Mouse (Mus musculus) embryonic facial prominence, embryonic 10.5 days (tissue): ENCODE data around the gene Hoxc6. TPM values are rescaled to one million over a fixed set of nuclear protein-coding genes. Genes with fewer than 3 reads are reported as not detected.

Experiments used
- DNase-seq: peaks from one replicate; pipeline ENCODE4 v3.0.0-alpha.2; 2017; ENCODE audit warnings: low spot score
- H3K27ac ChIP-seq: fragments of 300-500 bp; sonication (generic); replicated peaks from 2 replicates; pipeline ENCODE4 v1.5.1; 2016; ENCODE audit warnings: mild to moderate bottlenecking
- H3K27me3 ChIP-seq: fragments of 300-500 bp; sonication (generic); replicated peaks from 2 replicates; pipeline ENCODE4 v1.6.1; 2016; ENCODE audit warnings: low read depth, mild to moderate bottlenecking; ENCODE audit not compliant: poor library complexity, severe bottlenecking
- H3K36me3 ChIP-seq: fragments of 300-500 bp; sonication (generic); replicated peaks from 2 replicates; pipeline ENCODE4 v1.6.1; 2016; ENCODE audit warnings: mild to moderate bottlenecking, moderate library complexity
- H3K4me1 ChIP-seq: fragments of 300-500 bp; sonication (generic); 2 replicates; pipeline ENCODE4 v1.6.1; 2016
- H3K4me3 ChIP-seq: fragments of 300-500 bp; sonication (generic); 2 replicates; pipeline ENCODE4 v1.5.1; 2016; ENCODE audit warnings: mild to moderate bottlenecking, moderate library complexity
- H3K9me3 ChIP-seq: fragments of 300-500 bp; sonication (generic); 2 replicates; pipeline ENCODE4 v1.6.1; 2016; ENCODE audit warnings: mild to moderate bottlenecking
- WGBS: fragments of 180-500 bp; shearing (Covaris S2); methylation state at CpG from one replicate; pipeline ENCODE4 v1.1.7; 2016; 5-methylcytosine and 5-hydroxymethylcytosine counted together
- polyA plus RNA-seq: library from polyadenylated mRNA; unstranded; fragments of >200 nt; fragmentation: Nextera tagmentation; extraction: Ambion mirVana; gene quantifications from 2 replicates; pipeline ENCODE4 v1.2.1, GENCODE M21; 2016

The Hoxc6 gene
- polyA plus RNA-seq, 1 experiment from 2014 or later, result not detected

DNA sequence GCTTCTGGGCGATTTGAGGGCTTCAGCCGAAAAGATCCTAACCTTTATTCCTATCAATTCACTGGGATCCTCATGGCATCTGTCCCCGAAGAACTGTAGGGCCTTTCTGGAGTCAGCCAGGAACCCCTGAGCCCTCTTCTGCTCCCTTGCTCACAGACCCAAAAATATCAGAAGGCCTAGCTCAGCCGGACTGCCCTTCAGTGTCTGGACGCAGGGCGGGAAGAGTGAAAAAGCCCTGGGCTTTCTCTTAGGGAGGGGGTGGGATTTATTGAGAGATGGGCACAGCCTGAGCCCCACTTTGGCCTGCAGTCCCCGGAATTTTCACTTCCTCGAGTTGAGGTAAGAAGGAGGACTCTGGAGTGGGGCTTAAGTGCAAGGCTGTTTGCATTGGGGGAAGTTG, 34.8 kb upstream of the Hoxc6 start:
- Histone ChIP-seq H3K4me1 (peaks cover 7% of the 10 kb centered on the region; the same call in 1 of the 2 replicates), H3K27me3 (peaks cover 100% of the 10 kb centered on the region), H3K36me3 (no peaks in the 10 kb centered on the region), H3K27ac (no peak overlapping the region), H3K4me3 (no peak overlapping the region), H3K9me3 (no peaks in the 10 kb centered on the region)
- DNase-seq, result no peak
- WGBS, result 2% methylated on average over 8 of the region's 8 CpGs

DNA sequence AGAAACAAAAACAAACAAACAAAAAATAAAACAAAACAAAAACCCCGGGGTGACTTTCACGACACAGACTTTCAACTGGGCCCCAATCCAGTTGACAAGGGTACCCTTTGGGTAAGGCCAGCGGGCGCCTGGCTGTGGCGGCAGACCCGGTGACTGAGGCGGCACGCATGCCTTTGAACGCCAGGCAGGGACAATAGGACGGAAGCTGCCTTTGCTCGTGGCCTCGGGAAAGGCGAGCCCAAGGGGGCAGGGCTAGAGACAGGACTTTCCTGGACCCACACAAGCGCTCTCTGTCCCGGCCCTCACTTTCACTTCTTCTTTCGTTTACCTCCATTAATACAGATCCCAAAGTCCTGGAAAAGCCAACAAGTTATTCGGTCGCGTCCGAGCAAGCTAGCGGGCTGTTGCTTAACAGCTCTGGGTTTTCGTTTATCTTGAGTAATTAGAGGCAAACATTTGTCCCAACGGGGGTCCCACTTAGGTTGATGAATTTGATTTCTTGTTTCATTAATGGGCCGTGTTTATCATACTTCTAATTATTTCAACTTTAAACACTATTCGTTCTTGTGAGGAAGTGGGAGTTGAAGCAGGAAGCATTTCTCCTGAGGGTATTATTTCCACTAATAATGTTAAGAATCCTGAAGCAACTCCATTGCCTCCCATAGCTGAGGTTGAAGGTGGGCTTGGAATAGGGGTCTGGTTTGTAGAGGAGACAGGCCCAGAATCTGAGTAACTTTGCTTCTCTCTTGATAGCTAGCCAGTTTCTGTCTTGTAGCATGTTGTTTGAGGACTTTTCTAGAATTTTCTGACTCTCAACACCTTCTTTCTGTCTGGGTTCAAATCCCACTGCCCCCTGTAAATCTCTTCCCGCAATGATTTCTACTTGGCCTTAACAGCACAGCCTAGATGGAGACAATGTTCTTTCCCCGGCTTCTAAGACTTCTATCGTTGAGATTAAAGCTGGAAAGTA, 34.1 kb upstream of the Hoxc6 start:
- Histone ChIP-seq H3K27ac (no peak overlapping the region), H3K36me3 (no peaks in the 10 kb centered on the region), H3K27me3 (peaks cover 100% of the 10 kb centered on the region), H3K4me3 (no peak overlapping the region), H3K4me1 (peaks cover 7% of the 10 kb centered on the region; the same call in 1 of the 2 replicates), H3K9me3 (no peaks in the 10 kb centered on the region)
- WGBS, result 1% methylated on average over 28 of the region's 28 CpGs
- DNase-seq, result peak; percentile 74

DNA sequence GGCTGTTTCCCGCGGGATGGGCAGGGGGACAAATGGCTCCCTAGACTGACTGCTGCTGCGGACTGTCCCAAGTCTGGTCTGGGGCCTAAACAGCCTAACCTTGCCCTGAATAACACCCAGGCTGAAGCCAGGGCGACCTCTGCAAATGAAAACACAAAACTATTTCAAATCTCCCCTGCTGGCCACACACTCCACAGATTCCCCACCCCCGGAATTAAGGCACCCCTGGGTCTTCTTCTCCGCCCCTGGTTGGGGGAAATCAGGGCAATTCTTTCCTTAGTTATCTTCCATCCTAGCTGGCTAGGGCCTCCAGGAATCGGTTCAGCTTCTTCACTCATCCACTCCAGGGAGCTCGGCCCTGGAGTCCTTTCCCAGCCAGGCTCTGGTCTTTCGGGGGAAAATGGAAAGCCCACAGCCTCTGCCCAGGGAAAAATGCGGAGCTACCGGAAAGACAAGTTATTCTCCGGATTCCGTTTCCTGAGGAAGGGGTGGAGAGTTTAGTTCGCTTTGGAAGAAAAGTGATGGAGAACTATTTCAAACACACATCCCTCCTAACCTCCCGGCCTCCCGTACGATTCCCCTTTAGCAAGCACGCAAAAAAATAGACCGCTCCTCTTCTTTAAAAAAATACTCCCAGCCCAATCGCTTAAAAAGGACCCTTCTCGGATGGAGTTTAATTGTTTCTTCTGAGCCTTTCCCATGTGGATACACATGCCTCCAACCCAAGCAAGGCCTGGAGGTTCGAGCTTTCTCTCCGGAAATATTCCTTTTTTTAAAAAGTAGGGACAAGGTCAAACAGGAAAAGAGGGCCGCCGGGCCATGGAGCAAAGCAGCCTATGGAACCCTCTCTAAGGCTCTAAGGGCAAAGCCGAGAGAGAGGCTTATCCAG, 32.8 kb upstream of the Hoxc6 start:
- Histone ChIP-seq H3K36me3 (no peaks in the 10 kb centered on the region), H3K27me3 (peaks cover 100% of the 10 kb centered on the region), H3K4me1 (peaks cover 7% of the 10 kb centered on the region; the same call in 1 of the 2 replicates), H3K27ac (no peak overlapping the region), H3K9me3 (no peaks in the 10 kb centered on the region), H3K4me3 (no peak overlapping the region)
- peak; percentile 58 for DNase-seq
- 2% methylated on average over 26 of the region's 26 CpGs for WGBS

DNA sequence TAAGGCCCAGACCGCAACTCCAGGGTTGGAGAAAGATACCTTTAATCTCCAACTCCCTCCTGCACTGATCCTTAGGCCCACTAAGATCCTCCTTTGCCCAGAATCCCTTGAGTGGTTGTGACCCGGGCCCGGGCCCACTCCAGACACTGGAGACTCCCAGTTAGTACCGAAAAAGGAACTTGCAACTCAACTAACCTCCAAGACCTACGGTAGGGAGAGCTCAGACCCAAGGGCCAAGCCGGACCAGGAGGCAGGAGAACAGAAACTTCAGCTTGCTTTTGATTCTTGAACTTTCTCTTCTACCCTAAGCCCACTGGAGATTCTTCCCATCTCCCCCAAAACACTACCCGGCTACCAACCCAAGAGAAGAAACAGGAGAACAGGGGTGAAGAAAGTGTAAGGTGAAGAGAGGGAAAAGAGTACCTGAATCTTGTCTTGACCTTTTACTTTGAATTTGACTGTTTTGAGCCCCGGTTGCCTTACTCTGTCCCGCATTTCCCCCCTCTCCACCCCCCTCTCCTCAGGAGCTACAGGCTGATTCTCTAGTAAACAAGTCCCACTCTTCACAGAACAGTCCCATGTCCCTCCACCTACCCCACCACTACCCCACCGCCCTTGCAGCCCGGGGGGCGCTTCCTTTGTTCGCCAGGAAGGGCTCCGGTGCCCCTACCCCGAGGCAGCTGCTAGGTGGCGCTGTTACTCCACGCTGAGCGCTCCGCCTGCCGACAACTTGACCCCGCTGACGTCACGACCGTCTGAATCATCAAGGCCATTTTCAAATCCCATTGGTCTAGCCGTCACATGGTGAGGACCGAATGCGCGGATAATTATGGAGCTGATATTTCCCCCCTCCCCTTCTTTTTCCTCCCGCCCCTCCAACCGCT, 31.9 kb upstream of the Hoxc6 start:
- peak; percentile 90 for DNase-seq
- Histone ChIP-seq H3K36me3 (no peaks in the 10 kb centered on the region), H3K9me3 (no peaks in the 10 kb centered on the region), H3K27ac (no peak overlapping the region), H3K27me3 (peaks cover 100% of the 10 kb centered on the region), H3K4me3 (peak overlapping the region; percentile 27), H3K4me1 (peaks cover 7% of the 10 kb centered on the region; the same call in 1 of the 2 replicates)
- WGBS, result 3% methylated on average over 30 of the region's 30 CpGs

DNA sequence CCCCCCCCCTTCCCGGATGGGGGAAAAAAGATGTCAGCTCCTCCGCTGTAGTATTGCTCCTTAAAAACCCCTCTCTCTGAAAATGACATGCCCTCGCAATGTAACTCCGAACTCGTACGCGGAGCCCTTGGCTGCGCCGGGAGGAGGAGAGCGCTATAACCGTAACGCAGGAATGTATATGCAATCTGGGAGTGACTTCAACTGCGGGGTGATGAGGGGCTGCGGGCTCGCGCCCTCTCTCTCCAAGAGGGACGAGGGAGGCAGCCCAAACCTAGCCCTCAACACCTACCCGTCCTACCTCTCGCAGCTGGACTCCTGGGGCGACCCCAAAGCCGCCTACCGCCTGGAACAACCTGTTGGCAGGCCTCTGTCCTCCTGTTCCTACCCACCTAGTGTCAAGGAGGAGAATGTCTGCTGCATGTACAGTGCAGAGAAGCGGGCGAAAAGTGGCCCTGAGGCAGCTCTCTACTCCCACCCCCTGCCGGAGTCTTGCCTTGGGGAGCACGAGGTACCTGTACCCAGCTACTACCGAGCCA, 31.2 kb upstream of the Hoxc6 start, which contains the start of gene Hoxc10:
Gene Hoxc10 (plus strand): TSS at position 21 of the 536 bp plus-strand sequence.
- no peak within 1 kb of the TSS for H3K27ac ChIP-seq
- WGBS, result 2% methylated on average over 27 of the region's 27 CpGs
- no peaks in the 10 kb centered on the region for H3K9me3 ChIP-seq
- H3K27me3 ChIP-seq, result peaks cover 100% of the 10 kb centered on the region
- peaks cover 7% of the 10 kb centered on the region; the same call in 1 of the 2 replicates for H3K4me1 ChIP-seq
- H3K36me3 ChIP-seq, result no peaks in the 10 kb centered on the region
- H3K4me3 ChIP-seq, result peak within 1 kb of the TSS; percentile 27
- DNase-seq, result no peak

DNA sequence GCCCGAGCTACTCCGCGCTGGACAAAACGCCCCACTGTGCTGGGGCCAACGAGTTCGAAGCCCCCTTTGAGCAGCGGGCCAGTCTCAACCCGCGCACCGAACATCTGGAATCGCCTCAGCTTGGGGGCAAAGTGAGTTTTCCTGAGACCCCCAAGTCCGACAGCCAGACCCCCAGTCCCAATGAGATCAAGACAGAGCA, 30.8 kb upstream of the Hoxc6 start, which contains the start of gene Hoxc5:
Gene Hoxc5 (plus strand): TSS at position 132 of the 199 bp plus-strand sequence.
- H3K4me1 ChIP-seq, result peaks cover 7% of the 10 kb centered on the region; the same call in 1 of the 2 replicates

DNA sequence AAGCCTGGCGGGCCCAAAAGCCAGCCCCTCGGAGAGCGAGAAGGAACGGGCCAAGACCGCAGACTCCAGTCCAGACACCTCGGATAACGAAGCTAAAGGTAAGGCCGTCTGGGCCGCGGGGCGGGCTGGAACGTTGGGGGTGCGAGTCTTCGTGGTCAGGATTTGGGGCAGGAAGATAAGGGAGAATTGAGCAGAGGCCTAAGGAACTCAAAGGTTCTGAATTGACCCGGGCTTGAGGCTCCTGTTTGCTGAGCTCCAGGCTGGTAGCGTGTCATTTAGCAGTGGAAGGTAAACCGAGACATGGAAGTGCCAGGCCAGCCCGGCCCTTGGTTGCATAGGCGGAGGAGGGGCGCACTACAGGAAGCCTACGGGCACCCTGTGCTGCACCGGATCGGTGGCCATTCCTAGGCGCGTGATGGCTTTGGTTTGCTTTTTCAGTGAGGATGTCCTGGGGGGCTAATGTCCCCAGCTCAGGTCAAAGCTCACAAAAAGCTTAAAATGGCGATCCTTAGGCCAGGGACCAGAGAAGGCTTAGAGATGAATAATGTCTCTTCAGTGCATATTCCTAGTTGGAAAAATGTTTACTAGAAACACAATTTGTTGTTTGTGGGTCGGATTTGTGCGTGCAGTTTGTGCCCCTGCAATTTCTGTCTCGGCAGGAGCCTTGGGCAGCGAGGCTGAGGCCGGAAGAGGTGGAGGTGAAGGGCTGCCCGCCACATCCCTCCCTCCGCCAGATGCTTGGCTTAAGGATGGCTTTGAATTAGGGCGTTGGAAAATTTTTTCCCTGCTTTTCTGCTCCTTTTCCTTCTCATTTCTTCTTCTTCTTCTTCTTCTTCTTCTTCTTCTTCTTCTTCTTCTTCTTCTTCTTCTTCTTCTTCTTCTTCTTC, 30.3 kb upstream of the Hoxc6 start:
- peak; percentile 49 for DNase-seq
- WGBS, result 2% methylated on average over 34 of the region's 34 CpGs
- no peaks in the 10 kb centered on the region for H3K9me3 ChIP-seq
- no peak overlapping the region for H3K27ac ChIP-seq
- no peak overlapping the region for H3K4me3 ChIP-seq
- H3K36me3 ChIP-seq, result no peaks in the 10 kb centered on the region
- H3K4me1 ChIP-seq, result peaks cover 7% of the 10 kb centered on the region; the same call in 1 of the 2 replicates
- peaks cover 100% of the 10 kb centered on the region for H3K27me3 ChIP-seq

More for the DNA sequence above, 30.8 kb upstream of the Hoxc6 start, which contains the start of gene Hoxc5:
- Histone ChIP-seq H3K36me3 (no peaks in the 10 kb centered on the region), H3K9me3 (no peaks in the 10 kb centered on the region), H3K27me3 (peaks cover 100% of the 10 kb centered on the region), H3K4me3 (peak within 1 kb of the TSS; percentile 27), H3K27ac (no peak within 1 kb of the TSS)
- DNase-seq, result no peak
- 1% methylated on average over 12 of the region's 12 CpGs for WGBS

DNA sequence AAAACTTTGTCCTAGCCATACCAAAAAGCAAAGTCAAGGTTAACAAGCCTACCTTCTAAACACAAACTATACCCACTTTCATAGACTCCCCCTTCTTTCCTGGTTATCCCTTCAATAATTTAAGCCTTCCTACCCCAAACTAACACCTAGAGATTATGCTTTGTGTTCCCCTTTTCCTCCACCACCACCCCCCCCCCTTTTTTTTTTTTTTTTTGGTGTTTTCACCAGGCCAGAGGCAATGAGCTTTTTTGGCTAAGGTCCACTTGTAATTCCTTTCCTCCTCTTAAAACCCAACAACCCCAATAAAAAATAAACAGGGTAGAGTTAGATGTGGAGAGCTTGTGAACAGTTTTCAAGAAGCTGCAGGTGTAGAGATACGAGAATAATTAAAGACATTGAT, 28.8 kb upstream of the Hoxc6 start:
- H3K9me3 ChIP-seq, result no peaks in the 10 kb centered on the region
- no peak overlapping the region for H3K27ac ChIP-seq
- peaks cover 100% of the 10 kb centered on the region for H3K27me3 ChIP-seq
- peaks cover 7% of the 10 kb centered on the region; the same call in 1 of the 2 replicates for H3K4me1 ChIP-seq
- 22% methylated on average over 1 of the region's 1 CpGs for WGBS
- no peak overlapping the region for H3K4me3 ChIP-seq
- H3K36me3 ChIP-seq, result no peaks in the 10 kb centered on the region
- no peak for DNase-seq

DNA sequence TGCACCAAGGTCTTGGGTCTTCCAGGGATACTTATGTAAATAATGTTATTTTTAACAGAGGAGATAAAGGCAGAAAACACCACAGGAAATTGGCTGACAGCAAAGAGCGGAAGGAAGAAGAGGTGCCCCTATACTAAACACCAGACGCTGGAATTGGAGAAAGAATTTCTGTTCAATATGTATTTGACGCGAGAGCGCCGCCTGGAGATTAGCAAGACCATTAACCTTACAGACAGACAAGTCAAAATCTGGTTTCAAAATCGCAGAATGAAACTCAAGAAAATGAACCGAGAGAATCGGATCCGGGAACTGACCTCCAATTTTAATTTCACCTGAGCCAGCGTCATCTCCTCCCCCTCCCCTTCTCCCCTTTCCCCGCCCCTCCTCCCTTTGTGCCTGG, 27.3 kb upstream of the Hoxc6 start:
- Histone ChIP-seq H3K4me1 (peaks cover 7% of the 10 kb centered on the region; the same call in 1 of the 2 replicates), H3K27me3 (peaks cover 100% of the 10 kb centered on the region), H3K36me3 (no peaks in the 10 kb centered on the region), H3K9me3 (no peaks in the 10 kb centered on the region), H3K27ac (no peak overlapping the region), H3K4me3 (no peak overlapping the region)
- 2% methylated on average over 12 of the region's 12 CpGs for WGBS
- no peak for DNase-seq

DNA sequence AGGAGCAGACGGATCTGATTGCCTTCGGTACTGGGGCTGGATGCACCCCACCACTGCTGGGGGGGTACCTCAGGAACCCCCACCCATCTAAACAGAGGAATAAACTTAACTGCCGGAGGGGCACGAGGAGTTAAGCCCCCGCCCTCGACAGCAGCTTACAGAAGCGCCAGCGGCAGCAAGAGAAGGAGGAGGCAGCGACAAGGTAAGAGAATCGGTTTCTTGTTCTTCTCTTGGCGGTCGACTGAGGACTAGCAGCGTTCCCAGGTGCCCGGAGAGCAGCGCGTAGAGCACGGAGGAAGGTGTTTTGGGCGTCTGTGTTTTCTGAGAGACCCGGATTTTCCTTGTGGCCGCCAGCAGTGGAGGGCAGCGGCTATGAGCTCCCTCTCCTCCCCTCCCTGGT, 25.8 kb upstream of the Hoxc6 start:
- Histone ChIP-seq H3K36me3 (no peaks in the 10 kb centered on the region), H3K9me3 (no peaks in the 10 kb centered on the region), H3K27me3 (peaks cover 100% of the 10 kb centered on the region), H3K4me1 (no peaks in the 10 kb centered on the region), H3K27ac (no peak overlapping the region), H3K4me3 (no peak overlapping the region)
- no peak for DNase-seq
- 2% methylated on average over 21 of the region's 21 CpGs for WGBS

DNA sequence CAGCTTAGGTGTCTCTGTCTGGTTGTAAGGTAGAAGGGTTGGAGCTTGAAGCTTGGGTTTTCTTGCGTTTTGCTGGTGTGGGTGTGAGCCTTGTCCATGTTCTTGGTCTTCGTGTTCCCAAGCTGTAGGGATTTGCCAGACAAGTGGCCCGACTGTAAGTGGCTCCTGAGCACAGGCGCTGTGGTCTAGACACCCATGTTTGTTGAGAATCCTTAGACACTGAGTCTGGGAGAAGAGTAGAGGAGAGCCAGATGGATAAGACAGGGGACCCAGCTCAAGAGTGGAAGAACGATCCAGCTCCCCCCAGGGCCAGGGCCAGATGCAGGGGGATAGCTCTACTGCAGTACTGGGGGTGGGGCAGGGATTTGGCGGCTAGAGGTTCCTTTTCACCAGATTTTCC, 25.3 kb upstream of the Hoxc6 start:
- H3K27ac ChIP-seq, result no peak overlapping the region
- 4% methylated on average over 6 of the region's 6 CpGs for WGBS
- no peaks in the 10 kb centered on the region for H3K36me3 ChIP-seq
- H3K4me3 ChIP-seq, result no peak overlapping the region
- H3K4me1 ChIP-seq, result no peaks in the 10 kb centered on the region
- no peaks in the 10 kb centered on the region for H3K9me3 ChIP-seq
- DNase-seq, result no peak
- peaks cover 100% of the 10 kb centered on the region for H3K27me3 ChIP-seq
